Mouse (Mus musculus): ENCODE results near the gene Capsl. TPM values are rescaled to one million over a fixed set of nuclear protein-coding genes. Genes with fewer than 3 reads are reported as not detected.

The Capsl gene
- polyA plus RNA-seq, 1 experiment from 2014 or later, result 2.4 TPM

GRCm38 (mm10) chr15:9463521-9464027, 27.7 kb downstream of the Capsl start:
- Histone ChIP-seq H3K9me3 (ENCODE audit: control insufficient read depth, low read length) (no peaks in the 10 kb centered on the region), H3K27ac (ENCODE audit: low read depth, low read length) (no peak overlapping the region), H3K4me3 (ENCODE audit: low read length) (no peak overlapping the region), H3K4me1 (ENCODE audit: control insufficient read depth, insufficient read depth, low read length) (no peaks in the 10 kb centered on the region), H3K27me3 (ENCODE audit: control insufficient read depth, insufficient read depth, low read length) (no peaks in the 10 kb centered on the region), H3K9ac (ENCODE audit: low read depth, low read length) (no peak overlapping the region), H3K4me2 (replicated peaks; ENCODE audit: low read depth, low read length) (no peak overlapping the region), H3K36me3 (ENCODE audit: control insufficient read depth, insufficient read depth, low read length) (no peaks in the 10 kb centered on the region)
- no peak for ATAC-seq (ENCODE audit: low FRiP score, low TSS enrichment)
- 65% methylated on average over 7 of the region's 7 CpGs for WGBS

GRCm38 (mm10) chr15:9464039-9464438, 28.2 kb downstream of the Capsl start:
- H3K27me3 ChIP-seq (ENCODE audit: control insufficient read depth, insufficient read depth, low read length), result no peaks in the 10 kb centered on the region
- H3K4me1 ChIP-seq (ENCODE audit: control insufficient read depth, insufficient read depth, low read length), result no peaks in the 10 kb centered on the region
- H3K9ac ChIP-seq (ENCODE audit: low read depth, low read length), result no peak overlapping the region
- H3K9me3 ChIP-seq (ENCODE audit: control insufficient read depth, low read length), result no peaks in the 10 kb centered on the region
- H3K36me3 ChIP-seq (ENCODE audit: control insufficient read depth, insufficient read depth, low read length), result no peaks in the 10 kb centered on the region
- no peak overlapping the region for H3K4me3 ChIP-seq (ENCODE audit: low read length)
- ATAC-seq (ENCODE audit: low FRiP score, low TSS enrichment), result no peak
- 60% methylated on average over 1 of the region's 1 CpGs for WGBS
- H3K27ac ChIP-seq (ENCODE audit: low read depth, low read length), result no peak overlapping the region
- no peak overlapping the region for H3K4me2 ChIP-seq (replicated peaks; ENCODE audit: low read depth, low read length)

- Histone ChIP-seq H3K36me3 (ENCODE audit: control insufficient read depth, insufficient read depth, low read length) (no peaks in the 10 kb centered on the region), H3K4me2 (replicated peaks; ENCODE audit: low read depth, low read length) (no peak overlapping the region), H3K4me3 (ENCODE audit: low read length) (no peak overlapping the region), H3K27me3 (ENCODE audit: control insufficient read depth, insufficient read depth, low read length) (no peaks in the 10 kb centered on the region), H3K9ac (ENCODE audit: low read depth, low read length) (no peak overlapping the region), H3K27ac (ENCODE audit: low read depth, low read length) (no peak overlapping the region), H3K9me3 (ENCODE audit: control insufficient read depth, low read length) (no peaks in the 10 kb centered on the region), H3K4me1 (ENCODE audit: control insufficient read depth, insufficient read depth, low read length) (no peaks in the 10 kb centered on the region)
- 83% methylated on average over 4 of the region's 4 CpGs for WGBS
- no peak for ATAC-seq (ENCODE audit: low FRiP score, low TSS enrichment)
Measured at GRCm38 (mm10) chr15:9471053-9471685, 35.3 kb downstream of the Capsl start.

GRCm38 (mm10) chr15:9472167-9472566, 36.3 kb downstream of the Capsl start:
- Histone ChIP-seq H3K4me1 (ENCODE audit: control insufficient read depth, insufficient read depth, low read length) (no peaks in the 10 kb centered on the region), H3K9ac (ENCODE audit: low read depth, low read length) (no peak overlapping the region), H3K4me2 (replicated peaks; ENCODE audit: low read depth, low read length) (no peak overlapping the region), H3K4me3 (ENCODE audit: low read length) (no peak overlapping the region), H3K36me3 (ENCODE audit: control insufficient read depth, insufficient read depth, low read length) (no peaks in the 10 kb centered on the region), H3K27me3 (ENCODE audit: control insufficient read depth, insufficient read depth, low read length) (no peaks in the 10 kb centered on the region), H3K27ac (ENCODE audit: low read depth, low read length) (no peak overlapping the region), H3K9me3 (ENCODE audit: control insufficient read depth, low read length) (no peaks in the 10 kb centered on the region)
- ATAC-seq (ENCODE audit: low FRiP score, low TSS enrichment), result no peak
- 76% methylated on average over 3 of the region's 3 CpGs for WGBS

GRCm38 (mm10) chr15:9472618-9473017, 36.8 kb downstream of the Capsl start:
- no peak for ATAC-seq (ENCODE audit: low FRiP score, low TSS enrichment)
- Histone ChIP-seq H3K9me3 (ENCODE audit: control insufficient read depth, low read length) (no peaks in the 10 kb centered on the region), H3K9ac (ENCODE audit: low read depth, low read length) (no peak overlapping the region), H3K4me1 (ENCODE audit: control insufficient read depth, insufficient read depth, low read length) (no peaks in the 10 kb centered on the region), H3K36me3 (ENCODE audit: control insufficient read depth, insufficient read depth, low read length) (no peaks in the 10 kb centered on the region), H3K4me2 (replicated peaks; ENCODE audit: low read depth, low read length) (no peak overlapping the region), H3K27ac (ENCODE audit: low read depth, low read length) (no peak overlapping the region), H3K27me3 (ENCODE audit: control insufficient read depth, insufficient read depth, low read length) (no peaks in the 10 kb centered on the region), H3K4me3 (ENCODE audit: low read length) (no peak overlapping the region)
- WGBS, result 83% methylated on average over 3 of the region's 3 CpGs

- Histone ChIP-seq H3K9ac (ENCODE audit: low read depth, low read length) (no peak overlapping the region), H3K4me2 (replicated peaks; ENCODE audit: low read depth, low read length) (no peak overlapping the region), H3K9me3 (ENCODE audit: control insufficient read depth, low read length) (no peaks in the 10 kb centered on the region), H3K4me3 (ENCODE audit: low read length) (no peak overlapping the region), H3K4me1 (ENCODE audit: control insufficient read depth, insufficient read depth, low read length) (no peaks in the 10 kb centered on the region), H3K27ac (ENCODE audit: low read depth, low read length) (no peak overlapping the region), H3K36me3 (ENCODE audit: control insufficient read depth, insufficient read depth, low read length) (no peaks in the 10 kb centered on the region), H3K27me3 (ENCODE audit: control insufficient read depth, insufficient read depth, low read length) (no peaks in the 10 kb centered on the region)
- WGBS, result 95% methylated on average over 1 of the region's 1 CpGs
- no peak for ATAC-seq (ENCODE audit: low FRiP score, low TSS enrichment)
Measured at GRCm38 (mm10) chr15:9473188-9473587, 37.4 kb downstream of the Capsl start.

GRCm38 (mm10) chr15:9489417-9490118, 53.7 kb downstream of the Capsl start:
- no peak overlapping the region for H3K4me3 ChIP-seq (ENCODE audit: low read length)
- H3K27me3 ChIP-seq (ENCODE audit: control insufficient read depth, insufficient read depth, low read length), result no peaks in the 10 kb centered on the region
- no peak overlapping the region for H3K27ac ChIP-seq (ENCODE audit: low read depth, low read length)
- ATAC-seq (ENCODE audit: low FRiP score, low TSS enrichment), result no peak
- H3K4me2 ChIP-seq (replicated peaks; ENCODE audit: low read depth, low read length), result no peak overlapping the region
- WGBS, result 94% methylated on average over 2 of the region's 2 CpGs
- no peak overlapping the region for H3K9ac ChIP-seq (ENCODE audit: low read depth, low read length)
- H3K4me1 ChIP-seq (ENCODE audit: control insufficient read depth, insufficient read depth, low read length), result no peaks in the 10 kb centered on the region
- H3K9me3 ChIP-seq (ENCODE audit: control insufficient read depth, low read length), result no peaks in the 10 kb centered on the region
- no peaks in the 10 kb centered on the region for H3K36me3 ChIP-seq (ENCODE audit: control insufficient read depth, insufficient read depth, low read length)

- H3K4me1 ChIP-seq (ENCODE audit: control insufficient read depth, insufficient read depth, low read length), result no peaks in the 10 kb centered on the region
- 75% methylated on average over 3 of the region's 3 CpGs for WGBS
- H3K9ac ChIP-seq (ENCODE audit: low read depth, low read length), result no peak overlapping the region
- H3K27ac ChIP-seq (ENCODE audit: low read depth, low read length), result no peak overlapping the region
- H3K27me3 ChIP-seq (ENCODE audit: control insufficient read depth, insufficient read depth, low read length), result no peaks in the 10 kb centered on the region
- no peaks in the 10 kb centered on the region for H3K9me3 ChIP-seq (ENCODE audit: control insufficient read depth, low read length)
- ATAC-seq (ENCODE audit: low FRiP score, low TSS enrichment), result no peak
- H3K4me3 ChIP-seq (ENCODE audit: low read length), result no peak overlapping the region
- H3K36me3 ChIP-seq (ENCODE audit: control insufficient read depth, insufficient read depth, low read length), result no peaks in the 10 kb centered on the region
- H3K4me2 ChIP-seq (replicated peaks; ENCODE audit: low read depth, low read length), result no peak overlapping the region
Measured at GRCm38 (mm10) chr15:9492077-9492476, 56.2 kb downstream of the Capsl start.

All from kidney, embryonic 14.5 days (tissue).